Mouse (Mus musculus): ENCODE measurements around the gene Tbcc. TPM values are rescaled to one million over a fixed set of nuclear protein-coding genes. Genes with fewer than 3 reads are reported as not detected.

Gene Tbcc
- polyA plus RNA-seq, 1 experiment = 10.8 TPM

DNA sequence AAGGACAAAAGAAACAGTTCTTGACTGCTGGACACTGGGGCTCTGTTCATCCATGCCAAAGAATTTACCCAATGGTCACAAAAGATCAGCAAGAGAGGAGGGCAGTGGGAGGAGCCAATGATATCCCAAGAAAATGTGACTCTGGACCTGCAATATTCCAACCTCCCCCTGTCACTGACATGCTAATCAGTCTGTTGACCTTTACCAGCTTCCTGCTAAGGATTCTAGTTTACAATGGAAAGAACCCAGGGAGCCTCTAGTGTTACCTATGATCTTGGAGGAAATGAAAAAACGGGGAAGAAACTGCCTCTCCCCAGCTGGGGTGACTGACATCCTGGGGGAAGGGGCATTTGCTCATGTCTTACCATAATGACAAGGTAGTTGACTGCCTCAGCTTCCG lies 10.5 kb downstream of the Tbcc start:
- Histone ChIP-seq H3K27me3 (ENCODE audit: control insufficient read depth, insufficient read depth, low read length, poor library complexity, severe bottlenecking) (no peaks in the 10 kb centered on the region), H3K9ac (ENCODE audit: low read depth, poor library complexity, severe bottlenecking) (no peak overlapping the region), H3K27ac (ENCODE audit: insufficient read depth, low read length) (no peak overlapping the region), H3K36me3 (ENCODE audit: control insufficient read depth, insufficient read depth, low read length, poor library complexity, severe bottlenecking) (no peaks in the 10 kb centered on the region), H3K9me3 (replicated peaks; ENCODE audit: control insufficient read depth, insufficient read depth, low read length, poor library complexity, severe bottlenecking) (no peaks in the 10 kb centered on the region), H3K4me3 (ENCODE audit: low read depth, low read length) (no peak overlapping the region), H3K4me1 (ENCODE audit: control insufficient read depth, insufficient read depth, low read length) (no peaks in the 10 kb centered on the region)
- no peak for TF ChIP-seq POLR2A (IDR thresholded peaks at IDR 0.05; ENCODE audit: insufficient read depth, low read length)

DNA sequence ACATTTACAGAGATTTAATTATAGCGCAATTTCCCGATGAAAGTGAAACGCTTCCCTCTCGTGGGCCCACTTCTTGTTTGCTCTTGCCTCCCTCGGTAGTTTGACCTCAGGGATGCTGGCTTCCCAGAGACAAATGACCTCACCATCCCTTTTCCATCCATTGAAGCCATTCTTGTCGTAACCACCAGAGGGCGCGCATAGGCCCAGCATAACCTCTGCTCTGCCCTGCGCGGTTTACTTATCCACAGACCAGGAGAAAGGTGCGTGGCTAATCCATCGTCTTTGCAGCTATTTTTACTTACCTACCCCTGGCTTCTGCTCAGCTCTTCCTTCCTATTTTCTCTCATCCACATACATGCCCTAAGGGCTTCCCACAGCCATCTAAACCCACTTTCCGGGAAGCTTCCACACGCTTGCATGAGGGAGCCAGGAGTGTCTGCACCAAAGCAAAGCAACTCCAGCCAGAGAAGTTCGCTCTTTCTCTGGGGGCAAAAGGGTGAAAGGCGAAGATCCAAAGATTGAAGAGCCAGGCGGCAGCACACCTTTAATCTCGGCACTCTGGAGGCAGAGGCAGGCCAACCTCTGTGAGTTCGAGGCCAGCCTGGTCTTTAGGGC lies 13.5 kb downstream of the Tbcc start:
- Histone ChIP-seq H3K4me1 (ENCODE audit: control insufficient read depth, insufficient read depth, low read length) (no peaks in the 10 kb centered on the region), H3K9ac (ENCODE audit: low read depth, poor library complexity, severe bottlenecking) (peak overlapping the region; percentile 41; the same call in 1 of the 2 replicates), H3K36me3 (ENCODE audit: control insufficient read depth, insufficient read depth, low read length, poor library complexity, severe bottlenecking) (no peaks in the 10 kb centered on the region), H3K9me3 (replicated peaks; ENCODE audit: control insufficient read depth, insufficient read depth, low read length, poor library complexity, severe bottlenecking) (no peaks in the 10 kb centered on the region), H3K27me3 (ENCODE audit: control insufficient read depth, insufficient read depth, low read length, poor library complexity, severe bottlenecking) (no peaks in the 10 kb centered on the region), H3K4me3 (ENCODE audit: low read depth, low read length) (peak overlapping the region; percentile 13), H3K27ac (ENCODE audit: insufficient read depth, low read length) (no peak overlapping the region)
- TF ChIP-seq CTCF (IDR thresholded peaks at IDR 0.05; ENCODE audit: low read depth, low read length) (peak; percentile 95), EP300 (IDR thresholded peaks at IDR 0.05; ENCODE audit: insufficient read depth, low read depth, low read length) (0 out of 2 replicates have a peak, but pooled peaks have one; percentile 27), POLR2A (IDR thresholded peaks at IDR 0.05; ENCODE audit: insufficient read depth, low read length) (no peak)

DNA sequence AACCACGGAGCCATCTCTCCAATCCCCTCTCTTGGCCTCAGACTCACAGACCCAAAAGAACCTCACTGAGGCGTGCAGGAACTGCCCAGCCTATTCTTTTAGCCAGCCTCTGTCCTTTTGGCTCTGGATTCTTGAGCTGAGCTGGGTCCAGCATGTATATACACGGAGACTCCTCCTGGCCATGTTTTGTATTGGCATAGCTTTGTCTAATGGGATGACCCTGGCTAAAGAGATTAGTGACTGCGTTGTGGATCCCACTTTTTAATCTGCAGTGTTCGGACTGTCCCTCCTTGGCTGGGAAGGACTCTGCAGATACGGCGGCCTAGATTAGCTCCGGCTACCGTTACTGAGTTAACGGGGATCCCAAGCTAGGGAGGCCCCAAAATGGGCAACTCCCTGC lies 19.7 kb downstream of the Tbcc start, which contains the start of gene Prph2:
Gene Prph2, plus strand, starts transcription at position 274 of the 400 bp plus-strand sequence.
- no peak for TF ChIP-seq POLR2A (IDR thresholded peaks at IDR 0.05; ENCODE audit: insufficient read depth, low read length)
- TF ChIP-seq EP300 (IDR thresholded peaks at IDR 0.05; ENCODE audit: insufficient read depth, low read depth, low read length) = no peak
- Histone ChIP-seq H3K27me3 (ENCODE audit: control insufficient read depth, insufficient read depth, low read length, poor library complexity, severe bottlenecking) (no peaks in the 10 kb centered on the region), H3K4me1 (ENCODE audit: control insufficient read depth, insufficient read depth, low read length) (peaks cover 1% of the 10 kb centered on the region), H3K9ac (ENCODE audit: low read depth, poor library complexity, severe bottlenecking) (no peak within 1 kb of the TSS), H3K9me3 (replicated peaks; ENCODE audit: control insufficient read depth, insufficient read depth, low read length, poor library complexity, severe bottlenecking) (no peaks in the 10 kb centered on the region), H3K4me3 (ENCODE audit: low read depth, low read length) (no peak within 1 kb of the TSS), H3K36me3 (ENCODE audit: control insufficient read depth, insufficient read depth, low read length, poor library complexity, severe bottlenecking) (no peaks in the 10 kb centered on the region), H3K27ac (ENCODE audit: insufficient read depth, low read length) (no peak within 1 kb of the TSS)

GRCm38 (mm10) chr17:46912331-46912730 lies 21.8 kb downstream of the Tbcc start:
- Histone ChIP-seq H3K9ac (ENCODE audit: low read depth, poor library complexity, severe bottlenecking) (no peak overlapping the region), H3K4me3 (ENCODE audit: low read depth, low read length) (no peak overlapping the region), H3K27me3 (ENCODE audit: control insufficient read depth, insufficient read depth, low read length, poor library complexity, severe bottlenecking) (no peaks in the 10 kb centered on the region), H3K27ac (ENCODE audit: insufficient read depth, low read length) (no peak overlapping the region), H3K9me3 (replicated peaks; ENCODE audit: control insufficient read depth, insufficient read depth, low read length, poor library complexity, severe bottlenecking) (no peaks in the 10 kb centered on the region), H3K4me1 (ENCODE audit: control insufficient read depth, insufficient read depth, low read length) (peaks cover 1% of the 10 kb centered on the region), H3K36me3 (ENCODE audit: control insufficient read depth, insufficient read depth, low read length, poor library complexity, severe bottlenecking) (no peaks in the 10 kb centered on the region)
- TF ChIP-seq CTCF (IDR thresholded peaks at IDR 0.05; ENCODE audit: low read depth, low read length) (no peak), POLR2A (IDR thresholded peaks at IDR 0.05; ENCODE audit: insufficient read depth, low read length) (no peak), EP300 (IDR thresholded peaks at IDR 0.05; ENCODE audit: insufficient read depth, low read depth, low read length) (no peak)

GRCm38 (mm10) chr17:46915129-46915528 lies 24.6 kb downstream of the Tbcc start:
- Histone ChIP-seq H3K4me1 (ENCODE audit: control insufficient read depth, insufficient read depth, low read length) (peaks cover 1% of the 10 kb centered on the region), H3K36me3 (ENCODE audit: control insufficient read depth, insufficient read depth, low read length, poor library complexity, severe bottlenecking) (no peaks in the 10 kb centered on the region), H3K9ac (ENCODE audit: low read depth, poor library complexity, severe bottlenecking) (no peak overlapping the region), H3K9me3 (replicated peaks; ENCODE audit: control insufficient read depth, insufficient read depth, low read length, poor library complexity, severe bottlenecking) (no peaks in the 10 kb centered on the region), H3K4me3 (ENCODE audit: low read depth, low read length) (no peak overlapping the region), H3K27me3 (ENCODE audit: control insufficient read depth, insufficient read depth, low read length, poor library complexity, severe bottlenecking) (no peaks in the 10 kb centered on the region), H3K27ac (ENCODE audit: insufficient read depth, low read length) (no peak overlapping the region)
- TF ChIP-seq CTCF (IDR thresholded peaks at IDR 0.05; ENCODE audit: low read depth, low read length) = no peak
- TF ChIP-seq EP300 (IDR thresholded peaks at IDR 0.05; ENCODE audit: insufficient read depth, low read depth, low read length) = no peak
- TF ChIP-seq POLR2A (IDR thresholded peaks at IDR 0.05; ENCODE audit: insufficient read depth, low read length) = no peak

DNA sequence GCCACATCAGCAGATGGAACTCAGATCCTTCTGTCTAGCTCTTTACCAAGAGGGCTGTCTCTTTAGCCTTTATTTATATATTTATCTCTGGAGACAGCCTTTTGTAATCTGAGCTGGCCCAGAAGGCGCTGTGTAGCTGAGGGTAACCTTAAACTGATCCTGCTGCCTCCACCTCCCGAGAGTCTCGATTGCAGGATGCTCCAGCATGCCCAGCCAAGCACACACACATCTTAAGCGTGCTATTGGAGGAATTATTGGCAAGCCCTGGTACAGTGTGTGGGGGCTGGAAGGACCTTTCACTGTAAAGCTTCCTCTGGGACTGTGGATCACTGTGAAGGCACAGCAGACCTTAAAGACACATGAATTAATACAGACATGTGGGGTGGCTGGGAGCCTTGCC lies 28.5 kb downstream of the Tbcc start:
- Histone ChIP-seq H3K9me3 (replicated peaks; ENCODE audit: control insufficient read depth, insufficient read depth, low read length, poor library complexity, severe bottlenecking) (no peaks in the 10 kb centered on the region), H3K27ac (ENCODE audit: insufficient read depth, low read length) (no peak overlapping the region), H3K27me3 (ENCODE audit: control insufficient read depth, insufficient read depth, low read length, poor library complexity, severe bottlenecking) (no peaks in the 10 kb centered on the region)

More for the DNA sequence above, 28.5 kb downstream of the Tbcc start:
- TF ChIP-seq EP300 (IDR thresholded peaks at IDR 0.05; ENCODE audit: insufficient read depth, low read depth, low read length) (no peak), CTCF (IDR thresholded peaks at IDR 0.05; ENCODE audit: low read depth, low read length) (no peak), POLR2A (IDR thresholded peaks at IDR 0.05; ENCODE audit: insufficient read depth, low read length) (no peak)
- no peaks in the 10 kb centered on the region for H3K36me3 ChIP-seq (ENCODE audit: control insufficient read depth, insufficient read depth, low read length, poor library complexity, severe bottlenecking)
- H3K4me3 ChIP-seq (ENCODE audit: low read depth, low read length) = no peak overlapping the region
- no peak overlapping the region for H3K9ac ChIP-seq (ENCODE audit: low read depth, poor library complexity, severe bottlenecking)
- H3K4me1 ChIP-seq (ENCODE audit: control insufficient read depth, insufficient read depth, low read length) = no peaks in the 10 kb centered on the region
